Mouse (Mus musculus): ENCODE results near the gene Hist1h1t.

Hist1h1t gene

GRCm38 (mm10) chr13:23700786-23701520 is 5.3 kb downstream of the Hist1h1t start:
- peak; percentile 81 for DNase-seq

- DNase-seq, result peak; percentile 1
Measured at GRCm38 (mm10) chr13:23702220-23702619, 6.6 kb downstream of the Hist1h1t start.

GRCm38 (mm10) chr13:23702801-23703200 is 7.2 kb downstream of the Hist1h1t start:
- DNase-seq, result peak; percentile 3

- no peak for DNase-seq
Measured at GRCm38 (mm10) chr13:23705751-23706356, 10.2 kb downstream of the Hist1h1t start.

GRCm38 (mm10) chr13:23706771-23707170 is 11.2 kb downstream of the Hist1h1t start:
- no peak for DNase-seq

GRCm38 (mm10) chr13:23708041-23708440 is 12.4 kb downstream of the Hist1h1t start:
- no peak for DNase-seq

- peak; percentile 24 for DNase-seq
Measured at GRCm38 (mm10) chr13:23708654-23709053, 13.0 kb downstream of the Hist1h1t start.

- DNase-seq, result no peak
Measured at GRCm38 (mm10) chr13:23709714-23710373, 14.2 kb downstream of the Hist1h1t start.

GRCm38 (mm10) chr13:23710374-23711089 is 14.9 kb downstream of the Hist1h1t start, which contains the start of gene Hfe:
Gene Hfe (minus strand): TSS chr13:23710854.
- DNase-seq, result peak; percentile 71

- peak; percentile 1 for DNase-seq
Measured at GRCm38 (mm10) chr13:23716261-23717042, 20.8 kb downstream of the Hist1h1t start.

- peak; percentile 2 for DNase-seq
Measured at GRCm38 (mm10) chr13:23717176-23717575, 21.6 kb downstream of the Hist1h1t start.

- DNase-seq, result peak; percentile 4
Measured at GRCm38 (mm10) chr13:23717593-23718245, 22.1 kb downstream of the Hist1h1t start.

- DNase-seq, result peak; percentile 2
Measured at GRCm38 (mm10) chr13:23724239-23724638, 28.6 kb downstream of the Hist1h1t start.

- DNase-seq, result peak; percentile 0
Measured at GRCm38 (mm10) chr13:23725213-23725612, 29.6 kb downstream of the Hist1h1t start.

GRCm38 (mm10) chr13:23728472-23729191 is 33.0 kb downstream of the Hist1h1t start:
- DNase-seq, result peak; percentile 3

- DNase-seq, result peak; percentile 2
Measured at GRCm38 (mm10) chr13:23729192-23729525, 33.5 kb downstream of the Hist1h1t start.

- DNase-seq, result no peak
Measured at GRCm38 (mm10) chr13:23729706-23730105, 34.1 kb downstream of the Hist1h1t start.

- DNase-seq, result peak; percentile 59
Measured at GRCm38 (mm10) chr13:23730479-23730878, 34.9 kb downstream of the Hist1h1t start.

- DNase-seq, result peak; percentile 43
Measured at GRCm38 (mm10) chr13:23732156-23732804, 36.7 kb downstream of the Hist1h1t start.

- no peak for DNase-seq
Measured at GRCm38 (mm10) chr13:23737091-23737490, 41.5 kb downstream of the Hist1h1t start.

- DNase-seq, result peak; percentile 44
Measured at GRCm38 (mm10) chr13:23738041-23738440, 42.4 kb downstream of the Hist1h1t start.

Data from kidney, postnatal 10 days (tissue).